Mouse (Mus musculus) neural tube, embryonic 15.5 days (tissue): Measurements from ENCODE around the gene Btbd8. TPM values are rescaled to one million over a fixed set of nuclear protein-coding genes. Genes with fewer than 3 reads are reported as not detected.

Experiments used
- ATAC-seq: fragments of 200-750 bp; cut with Nextera tagmentation; 2 replicates; pipeline ENCODE4 v1.8.0; 2017; ENCODE audit warnings: mild to moderate bottlenecking, moderate TSS enrichment, moderate library complexity; ENCODE audit not compliant: low FRiP score
- H3K27ac ChIP-seq: fragments of 300-500 bp; sonication (generic); replicated peaks from 2 replicates; pipeline ENCODE4 v1.5.1; 2015; ENCODE audit warnings: mild to moderate bottlenecking, inconsistent platforms
- H3K27me3 ChIP-seq: fragments of 300-500 bp; sonication (generic); replicated peaks from 2 replicates; pipeline ENCODE4 v1.6.1; 2015; ENCODE audit warnings: inconsistent platforms
- H3K36me3 ChIP-seq: fragments of 300-500 bp; sonication (generic); 2 replicates; pipeline ENCODE4 v1.6.1; 2015; ENCODE audit warnings: inconsistent platforms
- H3K4me1 ChIP-seq: fragments of 300-500 bp; sonication (generic); 2 replicates; pipeline ENCODE4 v1.6.1; 2015; ENCODE audit warnings: inconsistent platforms
- H3K4me2 ChIP-seq: fragments of 300-500 bp; sonication (generic); 2 replicates; pipeline ENCODE4 v1.6.1; 2015; ENCODE audit warnings: inconsistent platforms, mild to moderate bottlenecking, moderate library complexity
- H3K4me3 ChIP-seq: fragments of 300-500 bp; sonication (generic); replicated peaks from 2 replicates; pipeline ENCODE4 v1.5.1; 2015; ENCODE audit warnings: mild to moderate bottlenecking, inconsistent platforms
- H3K9ac ChIP-seq: fragments of 300-500 bp; sonication (generic); replicated peaks from 2 replicates; pipeline ENCODE4 v1.6.1; 2015; ENCODE audit warnings: mild to moderate bottlenecking, inconsistent platforms
- H3K9me3 ChIP-seq: fragments of 300-500 bp; sonication (generic); replicated peaks from 2 replicates; pipeline ENCODE4 v1.6.1; 2016; ENCODE audit warnings: inconsistent platforms
- WGBS: fragments of 180-500 bp; shearing (Covaris S2); methylation state at CpG from one replicate; pipeline ENCODE4 v1.1.7; 2015; ENCODE audit warnings: mixed read lengths; 5-methylcytosine and 5-hydroxymethylcytosine counted together
- polyA plus RNA-seq: library from polyadenylated mRNA; unstranded; fragments of >200 nt; fragmentation: Nextera tagmentation; extraction: Ambion mirVana; gene quantifications from 2 replicates; pipeline ENCODE4 v1.2.1, GENCODE M21; 2015

The Btbd8 gene
- polyA plus RNA-seq, 1 experiment from 2014 or later: 19.5 TPM

GRCm38 (mm10) chr5:107498806-107499310, 61.1 kb downstream of the Btbd8 start:
- no peak for ATAC-seq
- no peaks in the 10 kb centered on the region for H3K27me3 ChIP-seq
- H3K36me3 ChIP-seq: peaks cover 5% of the 10 kb centered on the region; the same call in 1 of the 2 replicates
- H3K4me1 ChIP-seq: peaks cover 9% of the 10 kb centered on the region
- peak overlapping the region; percentile 56 for H3K4me2 ChIP-seq
- 0 out of 2 replicates have a peak overlapping the region, but pooled peaks have one; percentile 80 for H3K27ac ChIP-seq
- WGBS: 55% methylated on average over 5 of the region's 5 CpGs
- no peaks in the 10 kb centered on the region for H3K9me3 ChIP-seq
- no peak overlapping the region; the same call in 1 of the 2 replicates for H3K9ac ChIP-seq
- H3K4me3 ChIP-seq: peak overlapping the region; percentile 39

- Histone ChIP-seq H3K36me3 (peaks cover 13% of the 10 kb centered on the region), H3K9ac (no peak overlapping the region), H3K9me3 (no peaks in the 10 kb centered on the region), H3K27ac (no peak overlapping the region), H3K4me3 (no peak overlapping the region), H3K4me2 (no peak overlapping the region), H3K27me3 (no peaks in the 10 kb centered on the region), H3K4me1 (peaks cover 9% of the 10 kb centered on the region)
- no peak for ATAC-seq
- WGBS: 78% methylated on average over 5 of the region's 5 CpGs
These were observed 62.2 kb downstream of the Btbd8 start for GRCm38 (mm10) chr5:107499891-107500535.

DNA sequence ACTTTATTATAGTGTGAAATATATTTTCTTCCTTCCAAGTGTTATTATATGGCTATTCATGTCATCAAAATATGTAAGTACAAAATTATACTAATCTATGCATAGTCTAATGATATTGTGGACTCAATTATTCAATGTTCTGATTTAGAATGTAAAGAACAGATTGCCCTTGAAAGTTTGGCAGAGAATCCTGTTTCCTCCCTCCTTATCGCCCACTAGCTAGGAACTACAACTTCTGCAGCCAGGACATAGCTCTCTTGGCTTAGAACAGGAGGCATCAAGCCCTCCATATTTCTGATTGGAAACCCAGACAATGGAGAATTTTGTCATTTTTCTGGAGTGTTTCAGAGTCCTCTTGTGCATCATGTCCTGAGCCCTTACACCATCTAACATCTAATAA, 62.9 kb downstream of the Btbd8 start:
- Histone ChIP-seq H3K36me3 (peaks cover 20% of the 10 kb centered on the region), H3K9me3 (no peaks in the 10 kb centered on the region), H3K4me3 (no peak overlapping the region), H3K27ac (no peak overlapping the region), H3K27me3 (no peaks in the 10 kb centered on the region), H3K4me2 (no peak overlapping the region), H3K9ac (no peak overlapping the region), H3K4me1 (peaks cover 9% of the 10 kb centered on the region)
- no peak for ATAC-seq
- WGBS: 80% methylated on average over 1 of the region's 1 CpGs

DNA sequence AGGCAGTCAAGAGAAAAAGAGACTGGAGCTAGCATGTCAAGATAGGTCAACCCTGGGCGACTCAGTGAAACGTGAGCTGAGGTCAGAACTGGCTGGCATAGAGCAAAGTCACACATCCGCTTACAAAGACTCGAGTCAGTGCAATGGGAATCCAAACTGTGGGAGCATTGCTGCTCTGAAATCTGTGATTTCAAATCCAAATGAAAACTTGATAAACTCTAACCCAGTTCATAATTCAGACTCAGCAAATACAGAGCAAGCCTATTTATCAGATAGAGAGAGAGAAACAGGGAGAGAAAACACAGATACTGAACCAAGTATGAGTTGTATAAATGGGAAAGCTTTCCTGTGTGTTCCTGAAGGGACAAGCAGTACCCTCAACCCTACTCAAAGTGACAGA, 69.5 kb downstream of the Btbd8 start, which contains the start of gene Gm42669:
Gene Gm42669 (plus strand): TSS at position 301 of the 400 bp plus-strand sequence.
- Histone ChIP-seq H3K9me3 (no peaks in the 10 kb centered on the region), H3K4me3 (no peak within 1 kb of the TSS), H3K4me1 (no peaks in the 10 kb centered on the region), H3K27me3 (no peaks in the 10 kb centered on the region), H3K9ac (no peak within 1 kb of the TSS), H3K27ac (no peak within 1 kb of the TSS), H3K36me3 (peaks cover 40% of the 10 kb centered on the region), H3K4me2 (no peak within 1 kb of the TSS)
- 88% methylated on average over 4 of the region's 4 CpGs for WGBS
- no peak for ATAC-seq

- H3K4me1 ChIP-seq: no peaks in the 10 kb centered on the region
- no peak overlapping the region for H3K9ac ChIP-seq
- no peak overlapping the region for H3K4me3 ChIP-seq
- no peaks in the 10 kb centered on the region for H3K27me3 ChIP-seq
- H3K27ac ChIP-seq: no peak overlapping the region
- H3K4me2 ChIP-seq: no peak overlapping the region
- no peaks in the 10 kb centered on the region for H3K9me3 ChIP-seq
- peaks cover 22% of the 10 kb centered on the region for H3K36me3 ChIP-seq
- no peak for ATAC-seq
- 89% methylated on average over 10 of the region's 10 CpGs for WGBS
These were observed 72.7 kb downstream of the Btbd8 start for GRCm38 (mm10) chr5:107510503-107510902.

DNA sequence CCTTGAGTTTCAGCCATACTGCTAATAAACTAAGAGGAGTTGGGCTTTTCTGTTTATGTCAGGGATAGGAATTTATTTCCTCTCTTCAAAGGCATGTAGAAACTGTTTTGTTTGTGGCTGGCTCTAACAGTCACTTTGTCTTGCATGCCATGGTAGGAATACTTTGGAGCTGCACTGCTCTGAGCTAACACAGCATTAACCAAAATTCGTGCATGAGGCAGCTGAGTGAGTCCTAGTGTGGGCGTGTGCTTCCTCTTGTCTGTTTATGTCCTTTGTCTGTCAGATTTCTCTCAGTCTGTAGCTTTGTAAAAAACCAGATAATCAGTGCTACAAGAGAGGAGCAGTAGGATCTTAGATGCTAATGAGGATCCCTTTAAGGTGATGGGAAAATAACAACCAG, 73.5 kb downstream of the Btbd8 start:
- no peak overlapping the region for H3K27ac ChIP-seq

GRCm38 (mm10) chr5:107513583-107513982, 75.8 kb downstream of the Btbd8 start:
- ATAC-seq: no peak

More for the DNA sequence above, 73.5 kb downstream of the Btbd8 start:
- H3K4me1 ChIP-seq: no peaks in the 10 kb centered on the region
- WGBS: 65% methylated on average over 2 of the region's 2 CpGs
- ATAC-seq: no peak
- no peaks in the 10 kb centered on the region for H3K27me3 ChIP-seq
- no peaks in the 10 kb centered on the region for H3K9me3 ChIP-seq
- H3K36me3 ChIP-seq: peaks cover 20% of the 10 kb centered on the region
- H3K9ac ChIP-seq: no peak overlapping the region
- no peak overlapping the region for H3K4me2 ChIP-seq
- no peak overlapping the region for H3K4me3 ChIP-seq

DNA sequence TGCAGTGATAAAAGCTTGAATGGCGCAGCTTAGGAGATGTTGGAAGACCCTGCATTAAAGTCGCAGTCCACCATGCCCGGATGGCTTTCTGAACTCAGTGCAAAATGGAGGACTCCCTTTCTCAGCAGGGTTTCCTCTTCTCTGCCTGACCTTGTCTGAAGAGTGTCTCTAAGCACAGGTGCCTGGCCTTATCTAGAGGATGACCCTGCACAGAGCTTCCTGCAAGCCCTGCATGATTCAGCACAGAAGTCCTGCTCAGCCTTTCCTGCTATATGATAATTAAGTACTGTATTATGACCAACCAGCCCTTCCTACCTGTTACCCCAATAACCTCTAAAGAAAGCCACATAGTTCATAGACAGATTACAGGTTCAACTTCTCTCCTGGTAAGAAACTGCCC, 77.7 kb downstream of the Btbd8 start:
- no peak overlapping the region for H3K4me2 ChIP-seq
- no peaks in the 10 kb centered on the region for H3K27me3 ChIP-seq
- H3K4me1 ChIP-seq: no peaks in the 10 kb centered on the region
- H3K4me3 ChIP-seq: no peak overlapping the region
- no peak for ATAC-seq
- H3K36me3 ChIP-seq: peaks cover 2% of the 10 kb centered on the region
- WGBS: 93% methylated on average over 3 of the region's 3 CpGs
- H3K9me3 ChIP-seq: no peaks in the 10 kb centered on the region
- H3K9ac ChIP-seq: no peak overlapping the region
- H3K27ac ChIP-seq: no peak overlapping the region

More at GRCm38 (mm10) chr5:107513583-107513982, 75.8 kb downstream of the Btbd8 start:
- Histone ChIP-seq H3K27ac (no peak overlapping the region), H3K9ac (no peak overlapping the region), H3K4me3 (no peak overlapping the region), H3K4me2 (no peak overlapping the region), H3K4me1 (no peaks in the 10 kb centered on the region), H3K27me3 (no peaks in the 10 kb centered on the region), H3K36me3 (peaks cover 3% of the 10 kb centered on the region), H3K9me3 (no peaks in the 10 kb centered on the region)
- WGBS: 55% methylated on average over 7 of the region's 7 CpGs

DNA sequence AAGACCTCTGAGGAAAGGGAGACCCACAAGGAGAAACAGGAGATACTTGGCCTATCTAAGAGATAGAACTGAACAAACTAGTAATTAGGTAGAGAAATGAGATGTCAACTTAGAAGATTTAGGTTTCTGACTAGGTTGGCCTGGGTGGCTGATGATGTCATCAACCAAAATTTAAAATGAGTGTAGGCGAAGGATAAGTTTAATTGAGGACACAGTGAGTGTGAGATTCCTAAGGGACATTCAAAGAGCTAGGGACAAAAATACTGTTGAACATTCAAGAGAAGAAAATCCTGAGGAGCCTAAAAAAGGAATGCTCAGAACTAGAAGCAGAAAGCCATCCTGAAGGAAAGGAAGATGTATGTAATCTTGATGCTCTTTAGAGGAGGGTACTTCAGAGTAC, 78.3 kb downstream of the Btbd8 start:
- Histone ChIP-seq H3K4me2 (no peak overlapping the region), H3K27me3 (no peaks in the 10 kb centered on the region), H3K4me1 (no peaks in the 10 kb centered on the region), H3K4me3 (no peak overlapping the region), H3K36me3 (no peaks in the 10 kb centered on the region; the same call in 1 of the 2 replicates), H3K9ac (no peak overlapping the region), H3K9me3 (no peaks in the 10 kb centered on the region), H3K27ac (no peak overlapping the region)
- WGBS: 95% methylated on average over 1 of the region's 1 CpGs
- no peak for ATAC-seq

DNA sequence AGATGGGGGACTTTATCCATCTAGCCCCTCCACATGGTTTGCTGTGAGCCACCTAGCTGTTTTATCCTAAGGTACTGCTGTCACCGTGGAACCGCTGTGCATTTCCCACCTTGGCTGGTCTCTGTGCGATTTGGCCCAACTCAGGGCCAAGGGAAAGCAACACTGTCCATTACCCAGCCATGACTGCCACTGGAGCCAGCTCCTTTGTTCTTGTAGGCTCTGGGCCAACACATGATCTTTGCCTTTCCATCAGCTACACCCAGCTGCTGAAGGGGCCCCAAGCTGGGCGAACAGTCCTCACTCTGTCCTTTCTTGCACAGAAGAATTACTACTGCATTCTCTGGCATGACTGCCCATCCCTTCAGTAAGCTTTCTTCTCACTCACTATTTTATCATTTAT, 80.8 kb downstream of the Btbd8 start:
- H3K4me1 ChIP-seq: no peaks in the 10 kb centered on the region
- no peaks in the 10 kb centered on the region; the same call in 1 of the 2 replicates for H3K36me3 ChIP-seq
- H3K9ac ChIP-seq: no peak overlapping the region
- no peak overlapping the region for H3K27ac ChIP-seq
- no peak overlapping the region for H3K4me3 ChIP-seq
- H3K9me3 ChIP-seq: no peaks in the 10 kb centered on the region
- no peaks in the 10 kb centered on the region for H3K27me3 ChIP-seq
- no peak for ATAC-seq
- H3K4me2 ChIP-seq: no peak overlapping the region
- WGBS: 85% methylated on average over 4 of the region's 4 CpGs

DNA sequence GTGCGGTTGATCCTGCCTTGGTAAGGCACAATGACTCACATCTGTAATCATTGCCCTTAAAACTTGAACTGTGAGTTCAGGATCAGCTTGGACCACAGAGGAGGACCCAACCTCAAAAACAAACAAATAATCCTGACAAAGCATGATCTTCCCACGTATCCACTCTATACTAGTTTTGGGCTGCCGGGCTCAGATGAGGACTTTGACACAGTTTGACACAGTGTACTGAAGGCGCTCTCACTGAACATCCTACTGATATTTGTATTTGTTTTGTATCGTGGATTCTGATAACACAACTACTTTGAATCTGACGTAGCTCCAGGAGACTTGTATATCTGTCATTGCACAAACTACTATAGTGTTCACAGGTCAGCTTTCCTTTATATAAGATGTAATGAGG, 83.6 kb downstream of the Btbd8 start:
- H3K27me3 ChIP-seq: no peaks in the 10 kb centered on the region
- H3K36me3 ChIP-seq: no peaks in the 10 kb centered on the region
- no peak overlapping the region for H3K4me2 ChIP-seq
- no peak overlapping the region for H3K27ac ChIP-seq
- 93% methylated on average over 6 of the region's 6 CpGs for WGBS
- H3K9ac ChIP-seq: no peak overlapping the region
- no peaks in the 10 kb centered on the region for H3K9me3 ChIP-seq
- ATAC-seq: no peak
- H3K4me3 ChIP-seq: no peak overlapping the region
- H3K4me1 ChIP-seq: no peaks in the 10 kb centered on the region

- no peak overlapping the region for H3K9ac ChIP-seq
- WGBS: 86% methylated on average over 7 of the region's 7 CpGs
These were observed 84.1 kb downstream of the Btbd8 start for GRCm38 (mm10) chr5:107521897-107522296.

More at GRCm38 (mm10) chr5:107521897-107522296, 84.1 kb downstream of the Btbd8 start:
- no peaks in the 10 kb centered on the region for H3K9me3 ChIP-seq
- no peaks in the 10 kb centered on the region for H3K4me1 ChIP-seq
- no peak overlapping the region for H3K4me3 ChIP-seq
- no peaks in the 10 kb centered on the region for H3K27me3 ChIP-seq
- ATAC-seq: no peak
- no peak overlapping the region for H3K4me2 ChIP-seq
- H3K36me3 ChIP-seq: no peaks in the 10 kb centered on the region
- H3K27ac ChIP-seq: no peak overlapping the region
